ENCODE assay signal across 8 mouse cellular contexts in the genomic region with DNA sequence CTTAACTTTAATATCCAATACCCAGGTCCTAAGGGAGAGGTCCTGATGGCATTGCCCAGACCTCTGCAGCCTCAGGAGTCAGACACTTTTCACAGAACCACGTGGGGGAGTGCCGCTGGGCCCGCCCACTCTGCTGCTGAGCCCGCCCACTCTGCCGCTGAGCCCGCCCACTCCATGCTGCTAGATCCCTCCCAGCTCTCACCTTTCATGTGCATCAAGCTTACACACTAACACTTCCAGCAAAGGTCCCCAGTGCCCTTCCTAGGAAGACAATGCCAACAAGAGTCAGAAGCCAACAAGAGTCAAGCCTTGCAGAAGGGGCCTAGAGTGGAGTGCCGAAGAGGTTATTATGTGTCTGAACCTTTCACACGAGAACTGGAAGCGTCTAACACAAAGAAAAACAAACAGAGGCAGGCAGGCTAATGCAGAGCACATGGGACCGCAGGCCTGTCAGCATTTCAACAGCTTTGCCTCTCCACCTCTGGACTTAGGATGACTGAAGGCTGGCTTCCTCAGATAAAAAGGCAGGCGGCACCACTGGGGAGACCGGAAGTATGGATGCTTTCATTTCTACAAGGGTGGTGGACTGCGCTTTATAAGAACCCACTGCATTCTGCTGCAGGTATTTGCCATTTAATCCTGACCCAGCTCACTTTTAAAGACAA. TPM values are rescaled to one million over a fixed set of nuclear protein-coding genes. Genes with fewer than 3 reads are reported as not detected.
DNase-seq lines count a peak whose midpoint lies in the region; ATAC-seq and TF ChIP-seq lines count a peak whose summit lies in the region.
"Had no signal": no experiment of that assay in that cellular context is flagged by ENCODE, and none has a peak within 500 bp of the region (broad histone marks: within the 10 kb centered on the region; RNA-seq: fewer than 3 reads in every experiment).

No protein-coding gene starts in this region.

- H3K9ac ChIP-seq in midbrain, embryonic 12.5 days (replicated peaks) = no peak overlapping the region
- H3K9ac ChIP-seq in midbrain, embryonic 15.5 days = no peak overlapping the region
- no peak overlapping the region for H3K9ac ChIP-seq in stomach, embryonic 16.5 days (ENCODE audit: low read length)
- H3K9ac ChIP-seq: neural tube, embryonic 13.5 days had no signal

- no peak overlapping the region for H3K4me3 ChIP-seq in midbrain, embryonic 12.5 days
- H3K4me3 ChIP-seq in midbrain, embryonic 15.5 days = no peak overlapping the region
- no peak overlapping the region for H3K4me3 ChIP-seq in stomach, embryonic 16.5 days (replicated peaks; ENCODE audit: low read length)
- H3K4me3 ChIP-seq in left cerebral cortex, adult 2 months = no peak overlapping the region
- H3K4me3 ChIP-seq: neural tube, embryonic 13.5 days had no signal

- H3K4me1 ChIP-seq in midbrain, embryonic 12.5 days = peaks cover 11% of the 10 kb centered on the region; the same call in 1 of the 2 replicates
- H3K4me1 ChIP-seq in midbrain, embryonic 15.5 days = peaks cover 10% of the 10 kb centered on the region; the same call in 1 of the 2 replicates
- H3K4me1 ChIP-seq in stomach, embryonic 16.5 days (ENCODE audit: control insufficient read depth, insufficient read depth, low read length) = peaks cover 10% of the 10 kb centered on the region

- H3K4me2 ChIP-seq in midbrain, embryonic 12.5 days (replicated peaks) = no peak overlapping the region
- no peak overlapping the region for H3K4me2 ChIP-seq in midbrain, embryonic 15.5 days
- peak overlapping the region; percentile 22 for H3K4me2 ChIP-seq in stomach, embryonic 16.5 days (ENCODE audit: low read depth, low read length)
- H3K4me2 ChIP-seq: neural tube, embryonic 13.5 days had no signal

- no peak for TF ChIP-seq CTCF in left cerebral cortex, adult 2 months (IDR thresholded peaks at IDR 0.05)

- intact Hi-C loops in left cerebral cortex, adult 2 months (cut with DNase I) = no loop called here

- 0 out of 2 replicates have a peak, but pooled peaks have one; percentile 34 for ATAC-seq in midbrain, embryonic 12.5 days (ENCODE audit: low FRiP score, low read depth)
- no peak for ATAC-seq in midbrain, embryonic 15.5 days (replicated peaks)
- ATAC-seq in granulocyte monocyte progenitor cell, adult 5-6 weeks (replicated peaks; ENCODE audit: poor library complexity, severe bottlenecking) = peak; percentile 64
- ATAC-seq in stomach, embryonic 16.5 days (ENCODE audit: insufficient read depth, low FRiP score) = peak; percentile 50; the same call in 1 of the 2 replicates

- WGBS in midbrain, embryonic 12.5 days = 43% methylated on average over 13 of the region's 13 CpGs
- WGBS in midbrain, embryonic 15.5 days = 47% methylated on average over 13 of the region's 13 CpGs
- WGBS in stomach, embryonic 16.5 days = 38% methylated on average over 13 of the region's 13 CpGs

- H3K27me3 ChIP-seq in midbrain, embryonic 12.5 days = no peaks in the 10 kb centered on the region
- no peaks in the 10 kb centered on the region for H3K27me3 ChIP-seq in midbrain, embryonic 15.5 days (replicated peaks)
- H3K27me3 ChIP-seq in stomach, embryonic 16.5 days (ENCODE audit: control insufficient read depth, insufficient read depth, low read length) = no peaks in the 10 kb centered on the region
- H3K27me3 ChIP-seq: neural tube, embryonic 13.5 days had no signal

- H3K36me3 ChIP-seq in midbrain, embryonic 12.5 days = no peaks in the 10 kb centered on the region
- H3K36me3 ChIP-seq in midbrain, embryonic 15.5 days (replicated peaks) = no peaks in the 10 kb centered on the region
- H3K36me3 ChIP-seq in stomach, embryonic 16.5 days (ENCODE audit: control insufficient read depth, insufficient read depth, low read length) = no peaks in the 10 kb centered on the region
- H3K36me3 ChIP-seq: neural tube, embryonic 13.5 days had no signal

- no peak overlapping the region for H3K27ac ChIP-seq in midbrain, embryonic 12.5 days (replicated peaks)
- no peak overlapping the region for H3K27ac ChIP-seq in midbrain, embryonic 15.5 days
- H3K27ac ChIP-seq in stomach, embryonic 16.5 days (ENCODE audit: low read length) = no peak overlapping the region; the same call in 1 of the 2 replicates
- no peak overlapping the region for H3K27ac ChIP-seq in left cerebral cortex, adult 2 months
- H3K27ac ChIP-seq: neural tube, embryonic 13.5 days had no signal

- DNase-seq in liver = peak; percentile 46
- DNase-seq in left cerebral cortex, adult 8-10 months (ENCODE audit: low spot score in 2 of 2) = no peak
- no peak for DNase-seq in left cerebral cortex, adult 2 months (ENCODE audit: extremely low spot score in 1 of 2, low spot score in 2 of 2)

- no peaks in the 10 kb centered on the region for H3K9me3 ChIP-seq in midbrain, embryonic 12.5 days
- no peaks in the 10 kb centered on the region for H3K9me3 ChIP-seq in midbrain, embryonic 15.5 days
- H3K9me3 ChIP-seq in stomach, embryonic 16.5 days (replicated peaks; ENCODE audit: control insufficient read depth, low read length) = no peaks in the 10 kb centered on the region
- H3K9me3 ChIP-seq: neural tube, embryonic 13.5 days had no signal

RNA-seq across cellular contexts. Expression of gene Itga9, which starts 13.8 kb away (rescaled TPM):
- polyA plus RNA-seq in midbrain, embryonic 12.5 days (2016; fragmentation: Nextera tagmentation; extraction: Ambion mirVana) = 6.4 and 10.6 TPM in 2 replicates
- polyA plus RNA-seq in midbrain, embryonic 15.5 days (2015; fragmentation: Nextera tagmentation; extraction: Ambion mirVana) = 2.0 and 2.1 TPM in 2 replicates
- total RNA-seq in granulocyte monocyte progenitor cell, adult 5-6 weeks (2014; fragmentation: Nextera tagmentation) = 0.19 TPM in 1 of 2 replicates, not detected in the other
- total RNA-seq in granulocyte monocyte progenitor cell, adult 5-6 weeks (2017) = 0.13 and 0.26 TPM in 2 replicates
- 4.7 and 5.5 TPM in 2 replicates for polyA plus RNA-seq in stomach, embryonic 16.5 days (2015; fragmentation: Nextera tagmentation; extraction: Ambion mirVana)
- total RNA-seq in left cerebral cortex, adult 8-10 months (2022) = 1 to 10 TPM; 5.6 to 6.3 (median 6.1) TPM
- total RNA-seq in left cerebral cortex, adult 2 months (2021) = 1 to 10 TPM; 8.2 to 8.3 TPM

Comparison
In these comparisons a context has a peak if more than half of its experiments do, and no peak if none do; other contexts are left out.
1. RNA of gene Itga9, which starts 13.8 kb away (total RNA-seq): 8.2 to 8.3 TPM in left cerebral cortex, adult 2 months and 5.6 to 6.3 TPM in left cerebral cortex, adult 8-10 months; 0.13 to 0.26 TPM in granulocyte monocyte progenitor cell, adult 5-6 weeks; every median in the first group is over 4 times any median in the second.